Mouse (Mus musculus) mature B cell (primary cell): Measurements from ENCODE around the gene Pcdh15.

ENCODE experiments used
- in situ Hi-C: fragments of 300-500 bp; cut with MboI; formaldehyde crosslinking; loops from 2 replicates; pipeline ENCODE4 v1.14.3; 2019

Pcdh15 gene

GRCm38 (mm10) chr10:74305439-74306158 is 1206.5 kb downstream of the Pcdh15 start:
- in situ Hi-C loops, result no loop called here

GRCm38 (mm10) chr10:74307035-74307434 is 1207.9 kb downstream of the Pcdh15 start:
- in situ Hi-C loops, result no loop called here

GRCm38 (mm10) chr10:74316091-74316490 is 1216.9 kb downstream of the Pcdh15 start:
- in situ Hi-C loops, result no loop called here

- in situ Hi-C loops, result no loop called here
Measured at GRCm38 (mm10) chr10:74335412-74335811, 1236.3 kb downstream of the Pcdh15 start.

GRCm38 (mm10) chr10:74339247-74340160 is 1240.4 kb downstream of the Pcdh15 start:
- in situ Hi-C loops, result no loop called here

GRCm38 (mm10) chr10:74359526-74359925 is 1260.4 kb downstream of the Pcdh15 start:
- in situ Hi-C loops, result no loop called here

GRCm38 (mm10) chr10:74378697-74379096 is 1279.6 kb downstream of the Pcdh15 start:
- in situ Hi-C loops, result no loop called here

GRCm38 (mm10) chr10:74379276-74380134 is 1280.4 kb downstream of the Pcdh15 start:
- in situ Hi-C loops, result no loop called here

GRCm38 (mm10) chr10:74387538-74388499 is 1288.7 kb downstream of the Pcdh15 start:
- in situ Hi-C loops, result no loop called here

- in situ Hi-C loops, result no loop called here
Measured at GRCm38 (mm10) chr10:74403111-74403510, 1304.0 kb downstream of the Pcdh15 start.

GRCm38 (mm10) chr10:74414021-74414420 is 1314.9 kb downstream of the Pcdh15 start:
- in situ Hi-C loops, result no loop called here

GRCm38 (mm10) chr10:74414945-74415344 is 1315.8 kb downstream of the Pcdh15 start:
- in situ Hi-C loops, result no loop called here

- in situ Hi-C loops, result no loop called here
Measured at GRCm38 (mm10) chr10:74415359-74415758, 1316.2 kb downstream of the Pcdh15 start.

GRCm38 (mm10) chr10:74415949-74416348 is 1316.8 kb downstream of the Pcdh15 start:
- in situ Hi-C loops, result no loop called here

- in situ Hi-C loops, result no loop called here
Measured at GRCm38 (mm10) chr10:74450069-74450468, 1350.9 kb downstream of the Pcdh15 start.

- in situ Hi-C loops, result no loop called here
Measured at GRCm38 (mm10) chr10:74463972-74464371, 1364.8 kb downstream of the Pcdh15 start.

GRCm38 (mm10) chr10:74480779-74481178 is 1381.6 kb downstream of the Pcdh15 start:
- in situ Hi-C loops, result no loop called here

GRCm38 (mm10) chr10:74512315-74512714 is 1413.2 kb downstream of the Pcdh15 start:
- in situ Hi-C loops, result no loop called here

- in situ Hi-C loops, result no loop called here
Measured at GRCm38 (mm10) chr10:74513743-74514142, 1414.6 kb downstream of the Pcdh15 start.

- in situ Hi-C loops, result no loop called here
Measured at GRCm38 (mm10) chr10:74538371-74538770, 1439.2 kb downstream of the Pcdh15 start.

GRCm38 (mm10) chr10:74555326-74555725 is 1456.2 kb downstream of the Pcdh15 start:
- in situ Hi-C loops, result no loop called here
